Comparison of ENCODE assay signal across 8 mouse cellular contexts in genomic region chr10:85828722-85829084, GRCm38 (mm10). TPM values are rescaled to one million over a fixed set of nuclear protein-coding genes. Genes with fewer than 3 reads are reported as not detected.
DNase-seq lines count a peak whose midpoint lies in the region; ATAC-seq and TF ChIP-seq lines count a peak whose summit lies in the region.
"Not testable (repeated sequence)": the region's sequence is repeated elsewhere in the genome, so short reads cannot be mapped to it uniquely, and the experiment has no call there.

No protein-coding gene starts in this region.

- peak overlapping the region; percentile 82; the same call in 1 of the 2 replicates for H3K9ac ChIP-seq in forebrain, embryonic 14.5 days (ENCODE audit: low read length)
- H3K9ac ChIP-seq in heart, embryonic 16.5 days (ENCODE audit: low read length); intestine, embryonic 15.5 days; liver, embryonic 16.5 days (ENCODE audit: low read depth, low read length): not testable (repeated sequence)
- H3K9ac ChIP-seq in midbrain, embryonic 15.5 days: peak overlapping the region; percentile 16; the same call in 1 of the 2 replicates

- WGBS in forebrain, embryonic 14.5 days: 49% methylated on average over 5 of the region's 5 CpGs
- WGBS in heart, embryonic 16.5 days: 69% methylated on average over 5 of the region's 5 CpGs
- 59% methylated on average over 5 of the region's 5 CpGs for WGBS in intestine, embryonic 15.5 days
- WGBS in limb, embryonic 10.5 days: 56% methylated on average over 5 of the region's 5 CpGs
- WGBS in liver, embryonic 16.5 days (ENCODE audit: insufficient replicate concordance): 44% methylated on average over 5 of the region's 5 CpGs
- WGBS in midbrain, embryonic 15.5 days: 41% methylated on average over 5 of the region's 5 CpGs
- WGBS in spleen, adult 2 months: 40% methylated on average over 5 of the region's 5 CpGs

- not testable (repeated sequence) for TF ChIP-seq CTCF in cortical plate, adult 2 months (IDR thresholded peaks at IDR 0.05; ENCODE audit: extremely low read depth, insufficient read depth, low read length); spleen, adult 2 months (IDR thresholded peaks at IDR 0.05; ENCODE audit: extremely low read depth, insufficient read depth, insufficient read length, insufficient replicate concordance)

- H3K9me3 ChIP-seq in forebrain, embryonic 14.5 days (replicated peaks; ENCODE audit: control insufficient read depth, low read length); heart, embryonic 16.5 days (replicated peaks; ENCODE audit: control insufficient read depth, low read length); intestine, embryonic 15.5 days; limb, embryonic 10.5 days (replicated peaks); liver, embryonic 16.5 days (replicated peaks; ENCODE audit: control insufficient read depth, low read length); midbrain, embryonic 15.5 days: not testable (repeated sequence)

- peak overlapping the region; percentile 71 for H3K4me2 ChIP-seq in forebrain, embryonic 14.5 days (ENCODE audit: low read length)
- H3K4me2 ChIP-seq in heart, embryonic 16.5 days (ENCODE audit: low read depth, low read length): peak overlapping the region; percentile 89
- peak overlapping the region; percentile 89 for H3K4me2 ChIP-seq in intestine, embryonic 15.5 days (replicated peaks)
- H3K4me2 ChIP-seq in liver, embryonic 16.5 days (ENCODE audit: low read depth, low read length): peak overlapping the region; percentile 63; the same call in 1 of the 2 replicates
- H3K4me2 ChIP-seq in midbrain, embryonic 15.5 days: peak overlapping the region; percentile 85

- DNase-seq in forebrain, embryonic 14.5 days (ENCODE audit: low spot score); spleen, adult 2 months (ENCODE audit: low read depth in 1 of 2, low spot score in 2 of 2): not testable (repeated sequence)
- peak; percentile 30 for DNase-seq in limb, embryonic 10.5 days (ENCODE audit: low spot score)

- H3K27ac ChIP-seq in cortical plate, adult 2 months (ENCODE audit: insufficient read depth, low read length); forebrain, embryonic 14.5 days (ENCODE audit: low read depth, low read length); heart, embryonic 16.5 days (ENCODE audit: low read length); intestine, embryonic 15.5 days; liver, embryonic 16.5 days (ENCODE audit: low read length); spleen, adult 2 months (ENCODE audit: insufficient read depth, low read length): not testable (repeated sequence)
- H3K27ac ChIP-seq in limb, embryonic 10.5 days: peak overlapping the region; percentile 91; the same call in 1 of the 2 replicates
- peak overlapping the region; percentile 50; the same call in 1 of the 2 replicates for H3K27ac ChIP-seq in midbrain, embryonic 15.5 days

- not testable (repeated sequence) for H3K4me1 ChIP-seq in cortical plate, adult 2 months (ENCODE audit: control insufficient read depth, insufficient read depth, low read length); forebrain, embryonic 14.5 days (ENCODE audit: control insufficient read depth, insufficient read depth, low read length); heart, embryonic 16.5 days (ENCODE audit: control insufficient read depth, insufficient read depth, low read length); intestine, embryonic 15.5 days (replicated peaks); limb, embryonic 10.5 days; liver, embryonic 16.5 days (ENCODE audit: control insufficient read depth, low read depth, low read length); midbrain, embryonic 15.5 days; spleen, adult 2 months (ENCODE audit: control insufficient read depth, insufficient read depth, insufficient read length)

- peak overlapping the region; percentile 42 for H3K4me3 ChIP-seq in cortical plate, adult 2 months (ENCODE audit: insufficient read depth, low read length)
- H3K4me3 ChIP-seq in forebrain, embryonic 14.5 days (ENCODE audit: low read depth, low read length): peak overlapping the region; percentile 49; the same call in 1 of the 2 replicates
- peak overlapping the region; percentile 62 for H3K4me3 ChIP-seq in heart, embryonic 16.5 days (ENCODE audit: low read length)
- H3K4me3 ChIP-seq in intestine, embryonic 15.5 days (replicated peaks): peak overlapping the region; percentile 42; the same call in 1 of the 2 replicates
- H3K4me3 ChIP-seq in limb, embryonic 10.5 days: peak overlapping the region; percentile 60; the same call in 1 of the 2 replicates
- H3K4me3 ChIP-seq in liver, embryonic 16.5 days (ENCODE audit: low read depth, low read length): not testable (repeated sequence)
- peak overlapping the region; percentile 60 for H3K4me3 ChIP-seq in midbrain, embryonic 15.5 days
- H3K4me3 ChIP-seq in spleen, adult 2 months (ENCODE audit: extremely low read depth, insufficient read depth, insufficient read length): peak overlapping the region; percentile 88; the same call in 1 of the 2 replicates

- TF ChIP-seq POLR2A in cortical plate, adult 2 months (IDR thresholded peaks at IDR 0.05; ENCODE audit: extremely low read depth, insufficient read depth, low read length); spleen, adult 2 months (IDR thresholded peaks at IDR 0.05; ENCODE audit: low read depth, low read length): not testable (repeated sequence)

- not testable (repeated sequence) for H3K36me3 ChIP-seq in forebrain, embryonic 14.5 days (ENCODE audit: control insufficient read depth, insufficient read depth, low read length); heart, embryonic 16.5 days (ENCODE audit: control insufficient read depth, insufficient read depth); intestine, embryonic 15.5 days; limb, embryonic 10.5 days; liver, embryonic 16.5 days (ENCODE audit: control insufficient read depth, insufficient read depth); midbrain, embryonic 15.5 days (replicated peaks); spleen, adult 2 months (ENCODE audit: control insufficient read depth, insufficient read depth, low read length)

- ATAC-seq in forebrain, embryonic 14.5 days: peak; percentile 57; the same call in 1 of the 2 replicates
- not testable (repeated sequence) for ATAC-seq in heart, embryonic 16.5 days (replicated peaks; ENCODE audit: extremely low read depth, insufficient read depth, low FRiP score); intestine, embryonic 15.5 days; liver, embryonic 16.5 days (ENCODE audit: low read depth)
- peak; percentile 63 for ATAC-seq in midbrain, embryonic 15.5 days (replicated peaks)

- not testable (repeated sequence) for H3K27me3 ChIP-seq in forebrain, embryonic 14.5 days (replicated peaks; ENCODE audit: control insufficient read depth, insufficient read depth, low read length); heart, embryonic 16.5 days (ENCODE audit: control insufficient read depth, insufficient read depth, low read length); intestine, embryonic 15.5 days (replicated peaks); limb, embryonic 10.5 days (ENCODE audit: low read depth, poor library complexity, severe bottlenecking); liver, embryonic 16.5 days (ENCODE audit: control insufficient read depth, insufficient read depth, low read depth, low read length); midbrain, embryonic 15.5 days (replicated peaks); spleen, adult 2 months (ENCODE audit: control insufficient read depth, insufficient read depth, low read length)

RNA-seq across cellular contexts. Expression of gene Pwp1, which starts 0.6 kb away (rescaled TPM):
- 15.6 and 16.5 TPM in 2 replicates for polyA plus RNA-seq in cortical plate, adult 2 months (2012; rRNA removed)
- 101 and 104 TPM in 2 replicates for polyA plus RNA-seq in forebrain, embryonic 14.5 days (2014; fragmentation: Nextera tagmentation; extraction: Ambion mirVana)
- 42.3 and 42.9 TPM in 2 replicates for polyA plus RNA-seq in heart, embryonic 16.5 days (2015; fragmentation: Nextera tagmentation; extraction: Ambion mirVana)
- 64.0 and 65.6 TPM in 2 replicates for polyA plus RNA-seq in intestine, embryonic 15.5 days (2015; fragmentation: Nextera tagmentation; extraction: Ambion mirVana)
- 113 and 121 TPM in 2 replicates for polyA plus RNA-seq in limb, embryonic 10.5 days (2016; fragmentation: Nextera tagmentation; extraction: Ambion mirVana)
- polyA plus RNA-seq in liver, embryonic 16.5 days (2015; fragmentation: Nextera tagmentation; extraction: Ambion mirVana): 23.6 and 24.4 TPM in 2 replicates
- polyA plus RNA-seq in midbrain, embryonic 15.5 days (2015; fragmentation: Nextera tagmentation; extraction: Ambion mirVana): 67.7 and 68.2 TPM in 2 replicates
- 6.0 and 6.1 TPM in 2 replicates for polyA plus RNA-seq in spleen, adult 2 months (2012; rRNA removed)
